Mouse (Mus musculus) large intestine, adult 2 months (tissue): ENCODE data around the gene Il6. TPM values are rescaled to one million over a fixed set of nuclear protein-coding genes. Genes with fewer than 3 reads are reported as not detected.
"Not testable (repeated sequence)": the region's sequence is repeated elsewhere in the genome, so short reads cannot be mapped to it uniquely, and the experiment has no call there.

ENCODE experiments used
- DNase-seq: peaks from one replicate; pipeline ENCODE4 v3.0.0-alpha.2; 2012; ENCODE audit warnings: low read depth, low spot score
- WGBS: fragments of 180-500 bp; shearing (Covaris S2); methylation state at CpG from one replicate; pipeline ENCODE4 v1.1.7; 2018; 5-methylcytosine and 5-hydroxymethylcytosine counted together
- polyA plus RNA-seq: library from polyadenylated mRNA; depleted of rRNA; stranded (reverse); fragments of >200 nt; gene quantifications from 2 replicates; pipeline ENCODE4 v1.2.3, GENCODE M21; 2012; rRNA removed

The Il6 gene
- polyA plus RNA-seq: not detected in 2 replicates

DNA sequence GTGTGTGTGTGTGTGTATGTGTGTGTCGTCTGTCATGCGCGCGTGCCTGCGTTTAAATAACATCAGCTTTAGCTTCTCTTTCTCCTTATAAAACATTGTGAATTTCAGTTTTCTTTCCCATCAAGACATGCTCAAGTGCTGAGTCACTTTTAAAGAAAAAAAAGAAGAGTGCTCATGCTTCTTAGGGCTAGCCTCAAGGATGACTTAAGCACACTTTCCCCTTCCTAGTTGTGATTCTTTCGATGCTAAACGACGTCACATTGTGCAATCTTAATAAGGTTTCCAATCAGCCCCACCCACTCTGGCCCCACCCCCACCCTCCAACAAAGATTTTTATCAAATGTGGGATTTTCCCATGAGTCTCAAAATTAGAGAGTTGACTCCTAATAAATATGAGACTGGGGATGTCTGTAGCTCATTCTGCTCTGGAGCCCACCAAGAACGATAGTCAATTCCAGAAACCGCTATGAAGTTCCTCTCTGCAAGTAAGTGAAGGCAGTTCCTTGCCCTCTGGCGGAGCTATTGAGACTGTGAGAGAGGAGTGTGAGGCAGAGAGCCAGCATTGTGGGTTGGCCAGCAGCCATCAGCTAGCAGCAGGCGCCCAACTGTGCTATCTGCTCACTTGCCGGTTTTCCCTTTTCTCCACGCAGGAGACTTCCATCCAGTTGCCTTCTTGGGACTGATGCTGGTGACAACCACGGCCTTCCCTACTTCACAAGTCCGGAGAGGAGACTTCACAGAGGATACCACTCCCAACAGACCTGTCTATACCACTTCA lies at the start of gene Il6:
TSS of gene Il6 (plus strand) at position 389 of the 778 bp plus-strand sequence.
- WGBS: 25% methylated on average over 16 of the region's 16 CpGs
- no peak for DNase-seq

DNA sequence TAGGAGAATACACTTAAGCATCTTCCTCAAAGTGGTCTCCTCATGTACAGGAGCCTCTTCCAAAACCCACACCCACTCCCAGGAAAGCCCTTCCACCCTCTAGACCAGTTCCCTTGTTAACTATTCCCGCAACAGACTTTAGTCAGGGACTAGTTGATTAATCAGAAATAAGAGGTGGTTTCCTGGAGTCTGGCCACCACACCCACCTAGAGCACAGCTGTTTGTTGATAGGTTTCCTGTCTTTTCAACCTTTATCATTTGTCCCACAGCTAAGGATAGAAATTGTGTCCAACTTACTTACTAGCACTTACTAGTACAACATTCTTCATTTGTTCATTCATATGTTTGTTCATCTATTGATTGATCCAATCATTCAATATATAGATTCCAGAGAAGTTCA lies 49.4 kb upstream of the Il6 start:
- 72% methylated on average over 1 of the region's 1 CpGs for WGBS
- DNase-seq: no peak

DNA sequence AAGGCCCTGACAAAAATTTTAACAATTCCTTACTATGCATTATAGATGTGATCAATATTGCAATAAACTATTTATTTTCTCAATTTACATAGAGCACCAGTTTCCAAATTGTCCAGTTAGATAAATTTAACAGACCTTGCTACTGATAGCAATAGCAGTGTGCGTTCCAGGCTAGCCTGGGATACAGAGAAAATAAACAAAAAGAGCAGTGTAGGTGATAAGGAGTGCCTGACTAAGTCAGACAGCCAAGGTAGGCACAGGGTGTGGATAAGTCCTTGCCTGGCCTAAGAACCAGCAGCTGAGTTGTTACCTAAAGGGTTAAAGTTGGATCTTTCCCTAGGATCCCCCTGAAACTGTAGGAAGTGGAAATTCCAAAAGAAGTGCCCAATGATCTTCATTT lies 42.7 kb upstream of the Il6 start:
- WGBS: 57% methylated on average over 1 of the region's 1 CpGs
- DNase-seq: no peak

DNA sequence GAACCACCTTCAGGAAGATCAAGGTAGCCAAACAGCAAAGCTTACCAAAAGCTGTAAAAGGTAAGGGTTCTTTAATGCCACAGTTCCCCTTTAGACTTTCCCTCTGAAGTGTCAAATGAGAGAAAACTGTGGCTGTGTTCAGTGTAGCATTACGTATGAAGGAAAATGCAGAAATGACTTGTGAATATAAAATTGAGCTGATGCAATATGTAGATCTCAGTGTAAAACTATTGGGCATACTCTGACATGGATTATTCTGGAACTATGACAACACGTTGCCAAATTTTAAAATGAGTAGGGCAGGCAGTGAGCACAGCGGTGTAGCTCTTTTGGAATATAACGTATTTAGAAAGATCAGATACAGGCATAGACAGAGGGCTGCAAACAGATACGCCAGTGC lies 40.1 kb upstream of the Il6 start:
- 90% methylated on average over 5 of the region's 5 CpGs for WGBS
- no peak for DNase-seq

DNA sequence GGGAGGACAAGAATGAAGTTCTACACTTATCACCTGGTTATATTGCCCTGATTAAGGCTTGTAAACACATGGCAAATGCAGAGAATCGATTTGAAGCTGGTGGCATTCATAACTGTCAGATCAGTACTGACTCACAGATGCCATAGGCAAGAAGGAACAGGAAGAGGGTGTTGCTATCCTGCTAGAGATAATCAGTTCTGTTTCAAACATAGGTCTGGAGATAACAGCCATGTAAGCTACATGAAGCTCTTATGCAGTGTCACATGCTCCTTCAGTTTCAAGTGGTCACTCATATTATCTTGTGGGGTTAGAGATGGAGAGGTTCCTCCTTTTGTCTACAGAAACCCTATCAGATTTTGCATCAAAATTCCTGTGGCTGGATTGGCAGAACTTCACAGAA lies 39.4 kb upstream of the Il6 start:
- 20% methylated on average over 1 of the region's 1 CpGs for WGBS
- no peak for DNase-seq

DNA sequence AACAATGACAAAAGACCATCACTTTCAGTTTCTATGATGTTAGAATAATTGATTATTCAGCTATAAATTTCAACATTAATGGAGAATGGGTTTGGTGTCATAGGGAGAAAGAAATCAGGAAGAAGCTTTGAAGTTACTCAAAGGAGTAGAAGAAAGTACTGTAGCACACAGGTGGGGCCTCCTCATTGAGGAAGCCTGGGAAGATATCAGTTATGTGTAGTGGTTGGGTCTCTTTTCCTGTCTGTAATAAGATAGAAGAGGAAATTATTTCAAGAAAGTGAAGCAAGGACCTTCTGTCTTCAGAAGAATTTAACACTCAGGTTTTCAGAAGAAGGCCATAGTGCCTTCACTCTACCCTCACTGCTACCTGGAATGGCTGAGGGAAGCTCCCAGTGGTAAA lies 38.8 kb upstream of the Il6 start:
- no peak for DNase-seq

DNA sequence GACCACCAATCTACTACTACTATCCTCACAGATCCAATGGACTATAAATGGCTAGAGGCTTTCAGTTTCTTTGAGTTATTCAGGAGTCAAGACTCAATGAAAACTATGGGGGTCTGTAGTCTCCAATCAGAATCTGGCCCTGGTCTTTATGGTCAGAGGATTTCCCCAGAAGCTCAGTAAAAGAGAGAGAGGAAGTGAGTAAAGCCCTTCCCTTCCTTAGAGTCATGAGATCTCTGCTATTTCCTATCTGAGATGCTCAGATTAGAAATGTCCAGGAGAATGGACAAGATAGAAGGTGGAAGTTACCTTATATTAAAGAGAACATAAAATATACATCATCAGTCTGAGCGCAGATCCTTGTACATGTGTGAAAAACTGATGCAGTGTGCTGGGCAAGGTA lies 19.3 kb upstream of the Il6 start:
- no peak for DNase-seq
- WGBS: 94% methylated on average over 1 of the region's 1 CpGs

DNA sequence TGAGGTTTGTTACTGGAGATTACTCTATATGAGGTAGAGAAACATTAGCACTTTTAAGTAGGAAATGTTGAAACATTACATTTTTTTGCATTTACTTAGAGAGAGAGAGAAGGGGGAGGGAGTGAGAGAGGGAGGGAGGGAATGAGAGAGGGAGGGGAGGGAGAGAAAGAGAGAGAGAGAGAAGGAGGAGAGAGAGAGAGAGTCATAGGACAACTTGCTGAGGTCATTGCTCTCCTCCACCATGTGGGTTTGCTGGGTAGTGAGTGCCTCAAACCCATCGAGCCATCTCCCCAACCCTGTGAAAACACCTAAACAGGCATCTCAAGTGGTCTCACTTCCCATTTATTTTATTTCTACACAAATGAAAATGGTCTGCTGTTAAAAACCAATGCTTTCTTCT lies 18.6 kb upstream of the Il6 start:
- 75% methylated on average over 1 of the region's 1 CpGs for WGBS
- no peak for DNase-seq

DNA sequence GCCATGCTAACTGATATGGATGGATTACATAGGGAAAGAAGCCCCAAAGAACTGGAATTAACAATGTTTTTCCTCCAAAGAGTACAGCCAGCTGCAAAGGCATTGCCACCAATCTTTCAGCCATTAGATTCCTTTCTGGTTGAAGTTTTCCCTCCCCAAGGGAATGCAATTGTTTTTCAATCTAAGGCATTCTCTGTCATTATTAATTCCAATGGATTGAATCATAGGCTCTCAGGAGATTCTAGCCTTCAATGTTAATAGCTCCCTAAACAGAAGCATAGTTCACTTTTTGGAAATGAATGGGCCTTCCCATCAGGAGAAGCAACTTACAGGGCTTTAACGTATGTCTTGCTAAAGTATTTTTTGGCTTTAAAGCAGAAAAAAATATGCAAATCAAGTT lies 15.6 kb upstream of the Il6 start:
- WGBS: 87% methylated on average over 1 of the region's 1 CpGs

DNA sequence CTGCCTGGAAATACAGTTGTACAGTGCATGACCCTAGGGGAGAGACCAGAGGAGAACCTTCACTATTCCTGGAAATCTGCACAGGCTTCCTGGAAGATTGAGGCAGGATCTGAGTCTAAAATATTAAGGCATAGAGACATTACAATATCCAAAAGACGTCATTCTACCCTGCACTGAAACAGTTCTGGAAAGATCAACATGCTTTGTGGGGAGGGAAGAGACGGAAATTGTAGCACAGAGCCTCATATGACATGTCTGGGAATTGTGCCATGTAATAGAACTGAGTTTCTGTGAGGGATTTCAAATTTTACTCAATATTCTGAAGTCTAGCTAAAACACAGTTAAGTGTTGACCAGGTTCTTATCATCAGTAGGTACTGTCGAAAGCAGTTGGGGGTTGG lies 12.0 kb upstream of the Il6 start:
- DNase-seq: no peak
- WGBS: 63% methylated on average over 3 of the region's 3 CpGs

More for the DNA sequence above, 15.6 kb upstream of the Il6 start:
- no peak for DNase-seq

DNA sequence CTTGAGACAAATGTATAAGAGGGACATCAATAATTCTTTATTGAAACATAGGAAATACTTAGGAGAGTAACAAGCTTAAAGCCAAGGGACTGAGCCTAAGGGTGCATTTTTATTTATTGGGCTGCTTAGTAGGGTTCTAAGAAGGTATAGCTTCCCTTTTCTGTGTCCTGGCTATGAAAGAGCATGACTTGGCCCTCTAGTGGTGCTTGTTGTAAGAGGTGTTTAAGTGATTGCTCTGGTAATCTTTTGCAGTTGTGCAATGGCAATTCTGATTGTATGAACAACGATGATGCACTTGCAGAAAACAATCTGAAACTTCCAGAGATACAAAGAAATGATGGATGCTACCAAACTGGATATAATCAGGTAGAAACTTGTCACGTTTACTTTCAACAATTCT lies 1.7 kb downstream of the Il6 start:
- DNase-seq: no peak
- 31% methylated on average over 2 of the region's 2 CpGs for WGBS

DNA sequence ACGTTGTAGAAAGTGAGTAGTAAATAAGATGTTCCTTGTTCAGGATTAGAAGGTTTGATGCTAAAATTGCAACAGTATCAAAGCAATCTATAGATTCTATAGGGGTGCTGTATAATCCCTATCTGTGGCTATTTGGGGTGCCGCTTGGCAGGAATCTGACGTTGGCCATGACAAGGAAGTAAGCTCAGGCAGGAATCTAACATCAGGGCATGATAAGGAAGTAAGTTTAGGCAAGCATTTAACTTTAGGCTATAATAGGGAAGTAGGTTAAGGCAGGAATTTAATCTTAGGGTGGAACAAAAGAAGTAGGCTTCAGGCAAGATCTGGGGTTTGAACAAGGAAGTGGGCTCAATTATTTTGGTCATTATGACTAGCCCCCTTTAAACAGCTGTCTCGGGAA lies 22.9 kb downstream of the Il6 start:
- DNase-seq: not testable (repeated sequence)
- 45% methylated on average over 4 of the region's 4 CpGs for WGBS

DNA sequence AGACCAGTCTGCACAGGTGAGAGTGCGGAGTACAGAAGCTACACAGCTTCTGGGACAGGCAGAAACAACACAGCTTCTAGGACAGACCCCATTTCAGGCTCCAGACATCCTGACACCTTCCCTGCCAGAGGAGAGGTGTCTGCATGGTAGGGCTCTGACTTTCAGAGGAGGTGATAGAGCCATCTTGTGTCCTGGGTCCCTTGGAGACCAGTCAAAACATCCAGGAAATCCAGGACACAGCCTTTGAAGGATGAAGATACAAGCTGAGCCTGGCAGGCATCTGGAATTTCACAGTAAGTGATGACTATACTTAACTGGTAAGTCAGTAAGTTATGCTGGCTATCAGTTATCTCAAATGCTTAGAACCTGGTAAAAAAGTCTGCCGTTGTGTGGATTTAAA lies 24.2 kb downstream of the Il6 start:
- WGBS: 91% methylated on average over 2 of the region's 2 CpGs
- DNase-seq: not testable (repeated sequence)

DNA sequence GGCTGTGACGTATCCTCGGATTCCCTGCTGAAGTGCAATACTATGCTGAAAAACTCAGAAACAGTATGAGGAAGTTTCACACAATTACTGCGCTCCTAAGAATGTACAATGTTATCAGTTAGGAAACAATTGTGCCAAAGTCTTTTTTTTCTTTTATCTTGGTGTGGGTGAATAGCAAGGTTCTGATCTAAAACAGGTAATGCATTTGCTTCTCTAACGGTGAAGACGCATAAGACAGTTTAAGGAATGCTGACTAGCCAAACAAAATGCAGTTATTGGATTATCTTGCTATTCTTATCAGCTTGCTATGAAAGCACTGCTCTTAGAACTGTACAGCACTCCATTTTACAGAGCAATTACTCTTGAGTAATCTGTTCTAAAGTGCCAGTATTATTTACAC lies 26.4 kb downstream of the Il6 start:
- DNase-seq: not testable (repeated sequence)
- 52% methylated on average over 5 of the region's 5 CpGs for WGBS

DNA sequence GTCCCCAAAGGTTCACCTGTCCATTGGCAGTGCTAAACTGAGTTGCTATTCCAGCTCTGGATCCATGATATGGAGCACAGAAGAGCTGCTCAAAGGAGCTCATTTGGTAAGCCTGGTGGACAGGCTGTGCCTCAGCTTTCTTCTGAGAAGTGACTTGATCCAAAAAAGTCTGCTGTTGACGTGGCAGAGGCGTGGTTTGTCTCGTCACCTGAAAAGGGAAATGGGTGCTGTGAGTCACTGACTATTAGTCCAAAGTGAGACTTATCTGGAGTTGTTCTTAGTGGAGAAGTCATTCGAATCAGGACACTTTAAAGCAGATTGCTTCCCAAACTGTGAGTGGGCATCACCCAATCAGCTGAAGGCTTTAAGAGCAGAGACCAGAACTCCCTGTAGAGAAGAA lies 26.9 kb downstream of the Il6 start:
- 38% methylated on average over 4 of the region's 4 CpGs for WGBS
- not testable (repeated sequence) for DNase-seq

DNA sequence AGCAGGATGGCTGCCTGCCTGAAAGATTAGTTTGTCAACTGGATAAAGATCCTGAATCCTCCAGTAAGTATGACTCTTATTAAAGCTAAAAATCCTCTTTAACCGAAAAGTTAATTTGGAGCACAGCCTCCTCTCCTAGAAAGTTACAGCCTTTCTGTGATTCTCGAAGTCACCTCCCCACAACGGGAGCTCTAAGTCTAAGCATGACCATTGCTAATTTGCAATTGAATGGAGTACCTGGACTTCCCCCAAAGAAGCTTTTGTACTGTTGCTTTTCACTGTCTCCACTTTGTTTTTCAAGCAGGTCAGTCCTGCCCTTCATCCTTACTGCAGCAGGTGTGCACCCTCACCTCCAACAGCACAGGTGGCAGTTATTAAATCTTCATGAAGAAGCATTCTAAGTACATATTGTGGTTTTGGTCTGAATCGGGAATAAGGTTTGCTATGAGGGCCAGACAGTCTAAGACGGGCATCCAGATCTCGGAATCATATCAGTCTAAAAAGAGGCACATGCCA lies 45.4 kb downstream of the Il6 start:
- DNase-seq: no peak
- 91% methylated on average over 6 of the region's 6 CpGs for WGBS

DNA sequence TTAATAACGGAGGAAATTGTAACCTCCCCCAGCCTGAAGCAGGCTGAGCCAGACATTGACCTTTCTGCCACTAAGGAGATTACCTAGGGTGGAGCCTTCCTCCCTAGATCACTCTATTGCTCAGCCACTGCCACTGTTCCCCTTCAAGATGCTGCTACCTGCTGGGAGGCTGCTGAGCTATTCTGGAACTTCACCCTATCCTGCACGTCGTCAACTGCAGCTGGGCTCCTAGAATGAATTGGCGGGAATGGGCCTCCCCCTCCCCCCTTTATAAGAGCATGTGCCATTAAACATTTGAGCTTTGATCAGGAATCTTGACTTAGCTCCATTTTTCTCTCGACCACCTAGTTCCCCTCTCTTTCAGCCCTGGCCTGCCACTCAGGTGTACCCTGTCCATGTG lies 46.7 kb downstream of the Il6 start:
- WGBS: 77% methylated on average over 5 of the region's 5 CpGs
- DNase-seq: not testable (repeated sequence)

DNA sequence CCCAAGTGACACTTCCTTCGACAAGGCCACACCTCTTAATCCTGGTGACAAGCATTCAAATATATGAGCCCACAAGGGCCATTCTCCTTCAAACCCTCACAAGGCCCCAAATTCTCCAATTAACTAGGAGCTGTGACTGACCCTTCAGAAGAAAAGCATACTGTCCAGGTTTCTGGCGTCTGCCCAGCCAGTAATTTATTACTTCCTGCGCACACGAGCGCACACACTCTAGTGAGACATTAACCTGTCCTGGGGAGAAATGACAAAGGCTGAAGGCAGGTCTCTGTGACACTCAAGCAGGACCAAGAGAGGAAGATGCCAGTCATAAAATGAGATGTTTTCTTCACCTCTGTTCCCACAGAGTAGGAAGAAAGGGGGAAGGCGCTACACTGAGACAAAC lies 54.8 kb downstream of the Il6 start:
- no peak for DNase-seq

More for the DNA sequence above, 54.8 kb downstream of the Il6 start:
- WGBS: 31% methylated on average over 6 of the region's 6 CpGs
